Mouse (Mus musculus): ENCODE measurements around the gene Ss18l1.

The Ss18l1 gene

GRCm38 (mm10) chr2:180085926-180086636 lies 43.8 kb downstream of the Ss18l1 start:
- DNase-seq (ENCODE audit: low read depth, low spot score) = no peak

GRCm38 (mm10) chr2:180086637-180087027 lies 44.3 kb downstream of the Ss18l1 start:
- DNase-seq (ENCODE audit: low read depth, low spot score) = no peak

GRCm38 (mm10) chr2:180087472-180087871 lies 45.2 kb downstream of the Ss18l1 start:
- no peak for DNase-seq (ENCODE audit: low read depth, low spot score)

- no peak for DNase-seq (ENCODE audit: low read depth, low spot score)
Measured at GRCm38 (mm10) chr2:180090285-180090684, 48.0 kb downstream of the Ss18l1 start.

- DNase-seq (ENCODE audit: low read depth, low spot score) = no peak
Measured at GRCm38 (mm10) chr2:180095711-180096110, 53.4 kb downstream of the Ss18l1 start.

- DNase-seq (ENCODE audit: low read depth, low spot score) = no peak
Measured at GRCm38 (mm10) chr2:180097585-180097984, 55.3 kb downstream of the Ss18l1 start.

- no peak for DNase-seq (ENCODE audit: low read depth, low spot score)
Measured at GRCm38 (mm10) chr2:180098167-180098566, 55.9 kb downstream of the Ss18l1 start.

GRCm38 (mm10) chr2:180099529-180099928 lies 57.2 kb downstream of the Ss18l1 start:
- DNase-seq (ENCODE audit: low read depth, low spot score) = no peak

- DNase-seq (ENCODE audit: low read depth, low spot score) = no peak
Measured at GRCm38 (mm10) chr2:180103151-180103977, 61.1 kb downstream of the Ss18l1 start.

GRCm38 (mm10) chr2:180103978-180104658 lies 61.8 kb downstream of the Ss18l1 start, which contains the start of gene Hrh3:
TSS of gene Hrh3 (minus strand) at chr2:180104488.
- no peak for DNase-seq (ENCODE audit: low read depth, low spot score)

GRCm38 (mm10) chr2:180104659-180105377 lies 62.5 kb downstream of the Ss18l1 start:
- no peak for DNase-seq (ENCODE audit: low read depth, low spot score)

GRCm38 (mm10) chr2:180105441-180106190 lies 63.3 kb downstream of the Ss18l1 start:
- DNase-seq (ENCODE audit: low read depth, low spot score) = no peak

GRCm38 (mm10) chr2:180107081-180107480 lies 64.8 kb downstream of the Ss18l1 start:
- no peak for DNase-seq (ENCODE audit: low read depth, low spot score)

GRCm38 (mm10) chr2:180108285-180108684 lies 66.0 kb downstream of the Ss18l1 start:
- no peak for DNase-seq (ENCODE audit: low read depth, low spot score)

- peak; percentile 62 for DNase-seq (ENCODE audit: low read depth, low spot score)
Measured at GRCm38 (mm10) chr2:180113909-180114890, 71.9 kb downstream of the Ss18l1 start.

GRCm38 (mm10) chr2:180115279-180115678 lies 73.0 kb downstream of the Ss18l1 start:
- peak; percentile 97 for DNase-seq (ENCODE audit: low read depth, low spot score)

GRCm38 (mm10) chr2:180116081-180116493 lies 73.8 kb downstream of the Ss18l1 start:
- peak; percentile 51 for DNase-seq (ENCODE audit: low read depth, low spot score)

GRCm38 (mm10) chr2:180116741-180117484 lies 74.6 kb downstream of the Ss18l1 start:
- DNase-seq (ENCODE audit: low read depth, low spot score) = no peak
